Mouse (Mus musculus): ENCODE results near the gene Calr.

Calr gene

GRCm38 (mm10) chr8:84846722-84847572, at the start of gene Calr:
Calr (minus strand) TSS chr8:84846934.
- DNase-seq (ENCODE audit: low read depth), result peak; percentile 99

DNA sequence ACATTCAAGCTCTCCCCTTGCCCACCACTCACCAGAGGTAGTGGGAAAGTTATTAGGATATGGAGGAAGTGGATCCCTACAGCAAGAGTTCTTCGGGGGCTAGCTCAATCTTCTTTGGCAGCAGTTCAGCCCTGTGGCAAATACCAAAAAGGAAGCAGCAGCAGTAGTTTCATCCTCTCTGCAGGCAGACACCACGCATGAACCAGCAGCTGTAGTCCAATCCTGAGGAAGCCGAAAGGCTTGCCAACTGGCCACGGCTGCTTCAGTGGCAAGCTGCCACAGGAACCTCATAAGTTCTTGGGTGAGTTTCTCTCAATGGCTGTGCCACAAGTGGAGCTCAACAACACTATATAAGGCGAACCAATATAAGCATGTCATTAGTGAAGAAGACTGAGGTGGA, 49.2 kb upstream of the Calr start:
- peak; percentile 30 for DNase-seq (ENCODE audit: low read depth)

DNA sequence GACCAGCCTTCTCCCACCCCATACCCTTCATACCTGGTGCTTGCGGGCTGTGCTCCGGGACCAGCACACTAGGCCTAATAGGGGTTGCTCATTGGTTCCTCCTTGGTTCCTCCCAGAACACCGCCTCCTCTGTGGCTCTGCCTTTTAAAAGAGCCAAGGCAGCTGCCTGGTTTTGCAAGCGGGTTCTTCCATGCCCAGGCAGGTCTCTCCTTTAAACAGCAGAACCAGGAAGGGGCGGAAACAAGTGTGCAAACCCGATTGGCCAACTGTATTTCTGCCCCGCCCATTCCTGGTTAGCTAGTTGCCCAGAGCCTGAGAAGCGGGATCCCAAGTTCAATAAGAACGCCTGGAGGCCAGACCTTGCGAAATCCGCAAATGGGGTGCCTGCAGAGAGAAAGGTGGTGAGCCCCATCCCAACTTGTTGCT, 47.0 kb upstream of the Calr start, which contains the start of gene Gcdh:
Gene Gcdh (minus strand): TSS at position 213 of the 426 bp plus-strand sequence.
- DNase-seq (ENCODE audit: low read depth), result peak; percentile 95

DNA sequence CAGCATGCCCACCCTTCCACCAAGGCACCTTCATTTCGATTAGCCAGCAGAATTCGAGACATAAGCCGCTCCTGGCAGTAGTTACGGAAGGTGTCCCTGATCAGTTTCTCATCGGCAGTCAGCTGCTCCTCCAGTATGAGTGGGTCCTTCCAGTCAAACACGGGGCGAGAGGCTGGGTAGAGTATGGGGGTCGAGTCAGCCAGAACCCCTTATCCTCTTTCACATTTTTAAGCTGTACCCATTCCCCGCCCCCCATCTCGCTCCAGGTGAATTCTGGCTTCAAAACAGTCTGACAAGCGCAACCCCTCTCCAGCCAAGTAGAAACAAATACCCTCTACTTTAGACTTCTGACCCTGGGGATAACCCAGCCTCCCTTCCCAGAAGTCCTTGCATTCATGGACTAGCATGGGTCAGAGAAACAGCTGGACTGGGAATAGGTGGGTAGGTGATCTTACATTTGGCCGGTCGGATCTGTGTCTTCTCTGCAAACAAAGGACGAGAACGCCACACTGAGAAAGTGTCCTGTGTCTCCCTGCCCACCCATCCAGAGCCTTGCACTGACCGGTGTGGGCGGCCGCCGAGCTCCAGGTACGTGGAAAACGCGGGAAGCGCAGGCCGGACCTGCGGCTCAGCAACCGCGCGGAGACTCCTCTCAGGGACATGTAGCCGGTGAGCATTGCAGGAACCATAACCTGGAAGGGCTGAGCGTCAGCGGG, 46.4 kb upstream of the Calr start:
- DNase-seq (ENCODE audit: low read depth), result no peak

DNA sequence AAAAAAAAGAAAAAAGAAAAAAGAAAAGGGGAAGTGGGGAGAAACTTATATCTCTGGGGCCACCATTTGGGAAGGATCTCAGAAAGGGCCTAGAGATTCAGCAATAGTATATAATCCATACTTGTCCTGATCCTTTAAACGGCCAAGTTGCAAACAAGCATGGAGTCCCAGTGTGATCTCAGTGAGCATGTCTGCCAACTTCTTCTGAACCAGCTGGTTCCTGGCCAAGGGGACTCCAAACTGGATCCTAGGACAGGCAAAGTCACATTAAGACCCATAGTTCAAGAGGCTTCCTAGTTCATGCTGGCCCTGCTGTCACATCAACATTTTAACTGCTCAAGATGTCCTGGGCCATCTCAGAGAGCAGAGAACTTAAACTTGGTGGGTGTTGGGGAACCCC, 42.4 kb upstream of the Calr start:
- no peak for DNase-seq (ENCODE audit: low read depth)

- DNase-seq (ENCODE audit: low read depth), result no peak
These were observed 41.5 kb upstream of the Calr start for GRCm38 (mm10) chr8:84888280-84888679.

DNA sequence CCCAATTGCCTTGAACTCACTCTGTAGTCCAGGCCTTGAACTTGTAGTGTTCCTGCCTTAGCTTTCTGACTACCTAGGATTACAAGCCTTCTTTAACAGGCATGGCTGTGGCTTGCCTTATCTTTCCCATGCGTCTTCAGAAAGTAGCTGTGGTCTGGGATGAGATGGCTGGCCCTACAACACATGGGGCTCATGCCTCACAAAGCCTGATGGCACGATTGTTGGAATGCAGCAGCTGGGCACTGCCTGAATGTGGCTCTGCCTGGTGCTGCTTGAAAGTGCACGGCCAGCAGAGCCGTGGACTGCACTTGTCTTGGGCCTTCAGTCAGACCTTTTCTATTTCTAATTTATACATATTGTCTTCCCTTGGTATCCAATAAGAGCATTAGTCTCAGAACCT, 38.0 kb upstream of the Calr start:
- no peak for DNase-seq (ENCODE audit: low read depth)

DNA sequence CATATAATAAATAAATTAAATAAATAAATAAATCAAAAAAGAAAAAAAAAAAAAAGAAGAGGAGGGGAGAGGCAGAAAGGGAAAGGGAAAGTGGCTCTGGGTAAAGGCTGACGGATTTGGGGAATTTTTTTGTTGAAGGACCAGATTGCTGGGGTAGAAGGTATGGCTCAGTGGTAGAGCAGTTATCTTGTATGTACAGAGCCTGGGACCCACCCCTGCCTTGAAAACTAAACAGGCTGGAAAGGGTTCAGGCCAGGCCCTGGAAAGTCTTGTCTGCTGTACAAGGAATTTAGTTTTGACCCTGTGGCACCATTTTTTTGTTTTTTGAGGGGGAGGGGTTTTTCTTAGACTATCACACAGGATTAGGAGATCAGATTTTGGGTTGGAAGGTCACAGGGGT, 32.2 kb upstream of the Calr start:
- no peak for DNase-seq (ENCODE audit: low read depth)

DNA sequence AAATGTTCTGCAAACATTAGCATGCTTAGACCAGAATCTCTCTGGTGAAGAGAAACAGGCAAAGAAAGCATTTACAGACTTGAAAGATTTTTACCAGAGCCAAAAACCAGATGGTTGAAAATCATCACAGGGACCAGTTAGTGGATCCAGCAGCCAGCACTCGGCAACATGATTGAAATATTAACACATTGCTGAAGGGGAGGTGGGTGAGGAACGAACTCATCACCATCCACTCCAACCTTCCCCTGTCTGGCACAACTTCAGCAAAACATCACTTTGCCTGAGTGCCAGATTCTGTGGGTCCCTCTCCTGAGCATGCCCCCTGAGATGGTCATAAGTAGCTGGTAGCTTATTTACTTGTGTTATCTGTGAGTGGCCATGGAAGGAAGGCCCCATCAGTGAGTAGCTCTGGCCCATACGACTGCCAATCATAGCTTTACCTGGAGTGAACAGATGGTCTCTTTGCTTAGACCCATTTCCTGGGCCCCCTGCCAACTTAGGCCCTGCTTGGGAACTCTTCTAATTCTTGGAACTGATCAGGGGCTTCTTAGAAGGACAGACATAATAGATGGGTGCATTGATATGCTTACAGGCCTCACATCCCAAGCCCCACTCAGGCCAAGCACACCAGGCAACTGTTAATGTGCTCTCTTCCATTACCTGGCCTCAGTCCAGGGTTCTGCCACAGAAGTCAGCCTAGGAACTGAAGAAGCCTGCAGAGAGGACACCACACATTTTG, 30.7 kb upstream of the Calr start:
- no peak for DNase-seq (ENCODE audit: low read depth)

DNA sequence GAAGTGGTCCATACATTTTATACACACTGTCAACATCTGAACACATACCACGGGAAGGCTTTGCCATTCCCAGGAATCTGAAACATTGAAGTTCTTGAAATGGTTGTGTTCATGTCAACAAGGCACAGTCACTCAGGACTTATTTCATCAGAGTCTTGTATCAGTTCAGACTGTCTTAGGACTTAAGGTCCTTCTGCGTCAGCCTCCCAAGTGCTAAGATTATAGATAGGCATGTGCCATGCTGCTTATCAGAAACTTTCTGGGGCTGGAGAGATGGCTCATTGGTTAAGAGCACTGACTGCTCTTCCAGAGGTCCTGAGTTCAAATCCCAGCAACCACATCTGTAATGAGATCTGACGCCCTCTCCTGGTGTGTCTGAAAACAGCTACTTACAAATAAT, 27.6 kb upstream of the Calr start:
- no peak for DNase-seq (ENCODE audit: low read depth)

- no peak for DNase-seq (ENCODE audit: low read depth)
These were observed 26.3 kb upstream of the Calr start for GRCm38 (mm10) chr8:84873016-84873415.

DNA sequence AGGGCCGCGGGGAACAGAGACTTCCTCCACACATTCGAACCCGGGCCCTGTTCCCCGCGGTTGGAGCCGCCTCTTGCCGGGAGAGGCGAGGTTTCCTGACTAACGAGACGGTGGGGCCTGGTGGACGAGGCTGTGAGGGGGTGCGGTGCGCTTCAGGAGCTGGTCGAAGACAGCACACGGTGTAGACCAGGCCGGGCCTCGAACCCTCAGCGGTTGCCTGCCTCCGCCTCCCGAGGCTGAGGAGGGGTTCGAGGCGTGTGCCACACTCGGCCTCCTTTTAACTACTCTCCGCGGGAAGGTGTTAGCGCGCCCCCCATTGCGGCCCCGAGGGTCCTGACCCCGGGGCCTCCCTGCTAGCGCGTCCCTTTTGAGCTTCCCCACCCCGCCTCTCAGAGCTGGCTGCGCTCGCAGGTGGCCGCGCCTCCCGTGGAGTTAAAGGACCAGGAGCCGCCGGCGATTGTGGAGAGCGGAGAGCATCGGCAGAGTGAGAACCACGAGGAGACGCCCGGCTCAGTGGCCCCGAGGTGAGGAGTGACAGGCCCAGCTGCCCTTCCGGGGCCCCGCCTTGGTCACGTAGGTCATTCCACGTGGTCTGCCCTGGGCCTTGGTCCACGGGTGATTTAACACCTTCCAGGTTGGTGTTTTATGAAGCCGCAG, 25.7 kb upstream of the Calr start:
- no peak for DNase-seq (ENCODE audit: low read depth)

DNA sequence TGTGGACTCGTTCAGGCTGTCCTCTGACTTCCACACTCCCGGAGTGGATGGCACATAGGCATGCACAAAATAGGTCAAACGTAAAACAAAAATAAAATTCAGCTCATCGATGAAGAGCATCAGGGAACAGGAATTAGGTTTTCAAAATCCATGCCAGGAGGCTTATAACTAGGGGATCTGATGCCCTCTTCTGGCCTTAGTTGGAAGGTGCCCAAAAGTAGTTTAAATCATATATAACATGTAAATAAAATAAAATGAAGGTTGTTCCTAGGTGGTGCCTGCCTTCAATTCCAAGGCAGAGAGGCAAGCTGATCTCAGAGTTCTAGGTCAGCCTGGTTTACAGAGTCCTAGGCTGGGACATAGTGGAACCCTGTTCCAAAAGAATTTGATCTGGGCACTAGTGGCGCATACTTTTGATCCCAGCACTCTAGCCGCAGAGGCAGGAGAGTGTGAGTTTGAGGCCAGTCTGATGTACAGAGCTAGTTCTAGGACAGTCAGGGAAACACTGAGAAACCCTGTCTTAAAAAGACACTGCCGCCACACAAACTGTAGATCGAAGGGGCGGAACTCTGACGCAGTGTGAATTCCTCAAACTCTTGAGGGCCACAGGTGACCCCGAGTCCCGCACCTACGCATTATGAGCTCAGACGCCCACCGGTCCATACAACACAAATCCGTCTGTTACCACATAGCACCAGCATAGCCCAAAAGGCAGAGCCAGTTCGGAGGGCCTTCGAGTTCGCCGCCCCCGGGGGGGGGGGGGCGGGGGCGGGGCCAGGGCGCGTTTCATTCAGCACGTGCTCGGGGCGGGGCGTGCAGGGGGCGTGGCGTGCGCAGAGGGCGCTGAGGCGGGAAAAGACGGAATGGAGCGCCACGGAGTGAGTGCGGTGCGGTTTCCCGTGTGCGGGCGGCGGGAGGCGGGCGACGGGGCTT, 24.9 kb upstream of the Calr start, which contains the start of gene Syce2:
Gene Syce2 (plus strand): TSS at position 736 of the 933 bp plus-strand sequence.
- DNase-seq (ENCODE audit: low read depth), result peak; percentile 26

DNA sequence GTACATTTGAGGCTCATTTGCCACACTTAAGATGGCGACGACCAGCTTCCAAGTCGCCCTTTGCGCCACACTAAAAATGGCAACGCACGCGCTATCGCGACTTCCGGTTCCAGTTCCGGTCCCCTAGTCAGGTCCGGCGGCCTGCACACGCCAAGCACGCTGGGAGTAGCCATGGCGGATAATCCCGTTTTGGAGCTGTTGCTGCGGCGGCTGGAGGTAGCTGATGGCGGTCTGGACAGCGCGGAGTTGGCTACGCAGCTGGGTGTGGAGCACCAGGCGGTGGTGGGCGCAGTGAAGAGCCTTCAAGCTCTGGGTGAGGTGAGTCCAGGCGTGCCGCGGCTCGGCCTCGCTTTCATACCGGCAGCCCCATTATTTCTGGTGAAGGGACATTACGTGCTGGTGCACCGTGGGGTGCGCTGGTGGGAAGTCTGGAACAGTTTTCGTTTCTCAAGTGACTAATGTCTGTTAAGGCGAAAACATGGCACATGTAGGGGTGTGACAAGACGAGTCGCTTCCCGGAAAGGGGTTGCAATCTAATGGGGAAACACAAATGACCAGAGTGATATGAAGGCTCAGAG, 10.2 kb upstream of the Calr start, which contains the start of gene Farsa:
Gene Farsa (plus strand): TSS at position 126 of the 578 bp plus-strand sequence.
- DNase-seq (ENCODE audit: low read depth), result peak; percentile 97

DNA sequence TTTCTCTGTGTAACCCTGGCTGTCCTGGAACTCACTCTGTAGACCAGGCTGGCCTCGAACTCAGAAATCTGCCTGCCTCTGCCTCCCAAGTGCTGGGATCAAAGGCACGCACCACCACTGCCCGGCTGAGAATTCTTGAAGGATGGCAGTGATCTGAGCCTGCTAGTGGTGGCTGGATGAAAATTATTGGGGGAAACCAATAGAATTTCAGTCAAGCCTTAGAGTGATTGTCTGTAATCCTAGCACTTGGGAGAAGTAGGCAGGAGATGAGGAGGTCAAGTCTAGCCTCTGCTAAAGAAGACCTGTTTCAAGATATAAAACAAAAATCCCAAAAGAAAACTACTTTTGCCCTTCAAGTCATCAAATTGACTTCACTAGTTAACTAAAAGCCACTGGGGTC, 9.7 kb upstream of the Calr start:
- DNase-seq (ENCODE audit: low read depth), result no peak

GRCm38 (mm10) chr8:84847684-84848435, 1.1 kb upstream of the Calr start:
- peak; percentile 27 for DNase-seq (ENCODE audit: low read depth)

DNA sequence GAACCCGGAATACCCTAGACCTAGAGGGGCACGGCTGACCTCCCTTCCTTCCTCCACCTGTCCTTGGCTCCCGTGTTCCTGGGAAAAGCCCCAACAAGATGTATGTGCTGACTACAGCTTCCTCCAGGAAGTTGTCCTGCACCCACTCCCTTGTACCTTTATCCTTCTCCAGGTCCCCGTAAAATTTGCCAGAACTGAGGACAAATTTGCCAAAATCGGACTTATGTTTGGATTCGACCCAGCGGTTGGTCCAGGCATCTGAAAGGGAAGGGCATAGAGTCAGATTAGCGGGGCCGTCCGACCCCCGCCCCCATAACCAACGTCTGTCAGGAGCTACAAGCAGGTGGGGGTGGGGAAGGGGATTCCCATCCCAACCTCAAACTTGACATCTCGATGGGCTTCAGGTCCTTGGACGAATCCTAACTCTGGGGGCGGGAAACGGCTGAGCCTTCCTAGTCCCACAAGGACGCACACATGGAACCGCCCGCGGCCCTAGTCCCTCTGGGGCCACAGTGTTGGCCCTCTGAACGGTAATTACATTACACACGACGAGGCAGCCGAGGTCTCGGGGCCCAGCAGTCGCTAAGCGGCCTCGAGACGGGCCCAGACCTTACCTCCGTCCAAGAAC, 526 bp downstream of the Calr start:
- no peak for DNase-seq (ENCODE audit: low read depth)

- DNase-seq (ENCODE audit: low read depth), result peak; percentile 72
These were observed 1.2 kb downstream of the Calr start for GRCm38 (mm10) chr8:84845355-84846093.
